Mouse (Mus musculus) limb, embryonic 15.5 days (tissue): ENCODE data around the gene Polr1b. TPM values are rescaled to one million over a fixed set of nuclear protein-coding genes. Genes with fewer than 3 reads are reported as not detected.
A peak's percentile ranks its signal among the peaks of the same experiment; 100 is the strongest.

Experiments
- ATAC-seq: fragments of 200-750 bp; cut with Nextera tagmentation; 2 replicates; pipeline ENCODE4 v1.8.0; 2017; ENCODE audit warnings: low read depth, moderate TSS enrichment; ENCODE audit not compliant: insufficient number of reproducible peaks, low FRiP score, low TSS enrichment
- H3K27ac ChIP-seq: fragments of 300-500 bp; sonication (generic); 2 replicates; pipeline ENCODE4 v1.5.1; 2015; ENCODE audit warnings: moderate library complexity, mild to moderate bottlenecking, inconsistent platforms
- H3K27me3 ChIP-seq: fragments of 300-500 bp; sonication (generic); 2 replicates; pipeline ENCODE4 v1.6.1; 2015; ENCODE audit warnings: inconsistent platforms
- H3K36me3 ChIP-seq: fragments of 300-500 bp; sonication (generic); 2 replicates; pipeline ENCODE4 v1.6.1; 2015; ENCODE audit warnings: inconsistent platforms
- H3K4me1 ChIP-seq: fragments of 300-500 bp; sonication (generic); 2 replicates; pipeline ENCODE4 v1.6.1; 2015; ENCODE audit warnings: inconsistent platforms
- H3K4me2 ChIP-seq: fragments of 300-500 bp; sonication (generic); 2 replicates; pipeline ENCODE4 v1.6.1; 2015; ENCODE audit warnings: mild to moderate bottlenecking, inconsistent platforms
- H3K4me3 ChIP-seq: fragments of 300-500 bp; sonication (generic); 2 replicates; pipeline ENCODE4 v1.5.1; 2015; ENCODE audit warnings: mild to moderate bottlenecking, inconsistent platforms
- H3K9ac ChIP-seq: fragments of 300-500 bp; sonication (generic); 2 replicates; pipeline ENCODE4 v1.6.1; 2015; ENCODE audit warnings: inconsistent platforms
- H3K9me3 ChIP-seq: fragments of 300-500 bp; sonication (generic); 2 replicates; pipeline ENCODE4 v1.6.1; 2016; ENCODE audit warnings: inconsistent platforms
- WGBS: fragments of 180-500 bp; shearing (Covaris S2); methylation state at CpG from one replicate; pipeline ENCODE4 v1.1.7; 2015; 5-methylcytosine and 5-hydroxymethylcytosine counted together
- polyA plus RNA-seq: library from polyadenylated mRNA; unstranded; fragments of >200 nt; fragmentation: Nextera tagmentation; extraction: Ambion mirVana; gene quantifications from 2 replicates; pipeline ENCODE4 v1.2.1, GENCODE M21; 2015

The Polr1b gene
- polyA plus RNA-seq, 1 experiment from 2014 or later = 25.1 TPM

GRCm38 (mm10) chr2:129129412-129129929 is 28.7 kb downstream of the Polr1b start, which contains the start of gene Chchd5:
Gene Chchd5 (plus strand): TSS chr2:129129700.
- Histone ChIP-seq H3K4me2 (peak within 1 kb of the TSS; percentile 74), H3K9me3 (peaks cover 3% of the 10 kb centered on the region; the same call in 1 of the 2 replicates), H3K27me3 (no peaks in the 10 kb centered on the region), H3K36me3 (peaks cover 50% of the 10 kb centered on the region), H3K27ac (peak within 1 kb of the TSS; percentile 93), H3K4me1 (peaks cover 13% of the 10 kb centered on the region), H3K4me3 (peak within 1 kb of the TSS; percentile 65), H3K9ac (peak within 1 kb of the TSS; percentile 60)
- WGBS = under 1% methylated on average over 35 of the region's 35 CpGs
- ATAC-seq = peak; percentile 100

- ATAC-seq = no peak
- WGBS = 38% methylated on average over 18 of the region's 18 CpGs
- peaks cover 44% of the 10 kb centered on the region for H3K36me3 ChIP-seq
These were observed 29.3 kb downstream of the Polr1b start for GRCm38 (mm10) chr2:129129987-129130545.

GRCm38 (mm10) chr2:129130776-129131175 is 30.0 kb downstream of the Polr1b start:
- H3K9me3 ChIP-seq = peaks cover 3% of the 10 kb centered on the region; the same call in 1 of the 2 replicates
- H3K27ac ChIP-seq = no peak overlapping the region
- peaks cover 13% of the 10 kb centered on the region for H3K4me1 ChIP-seq
- H3K4me2 ChIP-seq = peak overlapping the region; percentile 74
- H3K4me3 ChIP-seq = no peak overlapping the region
- peaks cover 37% of the 10 kb centered on the region for H3K36me3 ChIP-seq
- ATAC-seq = no peak
- no peaks in the 10 kb centered on the region for H3K27me3 ChIP-seq
- no peak overlapping the region for H3K9ac ChIP-seq
- 91% methylated on average over 2 of the region's 2 CpGs for WGBS

More at GRCm38 (mm10) chr2:129129987-129130545, 29.3 kb downstream of the Polr1b start:
- peaks cover 13% of the 10 kb centered on the region for H3K4me1 ChIP-seq
- H3K9ac ChIP-seq = peak overlapping the region; percentile 44
- no peaks in the 10 kb centered on the region for H3K27me3 ChIP-seq
- H3K4me2 ChIP-seq = peak overlapping the region; percentile 74
- peak overlapping the region; percentile 93 for H3K27ac ChIP-seq
- peak overlapping the region; percentile 65 for H3K4me3 ChIP-seq
- H3K9me3 ChIP-seq = peaks cover 3% of the 10 kb centered on the region; the same call in 1 of the 2 replicates

- Histone ChIP-seq H3K27me3 (no peaks in the 10 kb centered on the region), H3K36me3 (peaks cover 24% of the 10 kb centered on the region), H3K4me1 (peaks cover 13% of the 10 kb centered on the region), H3K27ac (no peak overlapping the region), H3K9me3 (peaks cover 3% of the 10 kb centered on the region; the same call in 1 of the 2 replicates), H3K4me2 (no peak overlapping the region), H3K4me3 (no peak overlapping the region), H3K9ac (no peak overlapping the region)
- no peak for ATAC-seq
- WGBS = 94% methylated on average over 7 of the region's 7 CpGs
These were observed 31.4 kb downstream of the Polr1b start for GRCm38 (mm10) chr2:129132231-129132630.

- H3K9me3 ChIP-seq = peaks cover 3% of the 10 kb centered on the region; the same call in 1 of the 2 replicates
- H3K27me3 ChIP-seq = no peaks in the 10 kb centered on the region
- H3K27ac ChIP-seq = no peak overlapping the region
- H3K4me1 ChIP-seq = peaks cover 13% of the 10 kb centered on the region
- no peak overlapping the region for H3K9ac ChIP-seq
- H3K36me3 ChIP-seq = peaks cover 21% of the 10 kb centered on the region
- WGBS = 97% methylated on average over 14 of the region's 14 CpGs
- no peak overlapping the region for H3K4me2 ChIP-seq
- no peak overlapping the region for H3K4me3 ChIP-seq
- ATAC-seq = no peak
These were observed 32.4 kb downstream of the Polr1b start for GRCm38 (mm10) chr2:129133006-129133805.

- Histone ChIP-seq H3K36me3 (no peaks in the 10 kb centered on the region), H3K9me3 (no peaks in the 10 kb centered on the region), H3K4me2 (no peak overlapping the region), H3K9ac (no peak overlapping the region), H3K27ac (no peak overlapping the region), H3K4me1 (no peaks in the 10 kb centered on the region), H3K4me3 (no peak overlapping the region), H3K27me3 (no peaks in the 10 kb centered on the region)
- 76% methylated on average over 10 of the region's 10 CpGs for WGBS
- ATAC-seq = no peak
These were observed 39.1 kb downstream of the Polr1b start for GRCm38 (mm10) chr2:129139906-129140305.

GRCm38 (mm10) chr2:129148836-129149235 is 48.0 kb downstream of the Polr1b start:
- Histone ChIP-seq H3K4me2 (no peak overlapping the region), H3K9me3 (no peaks in the 10 kb centered on the region), H3K9ac (no peak overlapping the region), H3K36me3 (no peaks in the 10 kb centered on the region), H3K4me3 (no peak overlapping the region), H3K27ac (no peak overlapping the region), H3K4me1 (no peaks in the 10 kb centered on the region), H3K27me3 (no peaks in the 10 kb centered on the region)
- no peak for ATAC-seq
- 70% methylated on average over 2 of the region's 2 CpGs for WGBS

- H3K4me1 ChIP-seq = no peaks in the 10 kb centered on the region
- no peak for ATAC-seq
- no peaks in the 10 kb centered on the region for H3K27me3 ChIP-seq
- 81% methylated on average over 5 of the region's 5 CpGs for WGBS
- no peak overlapping the region for H3K27ac ChIP-seq
- H3K9me3 ChIP-seq = no peaks in the 10 kb centered on the region
- no peak overlapping the region for H3K4me2 ChIP-seq
- H3K4me3 ChIP-seq = no peak overlapping the region
- H3K9ac ChIP-seq = no peak overlapping the region
- no peaks in the 10 kb centered on the region for H3K36me3 ChIP-seq
These were observed 49.6 kb downstream of the Polr1b start for GRCm38 (mm10) chr2:129150386-129150785.

- no peak for ATAC-seq
- Histone ChIP-seq H3K36me3 (no peaks in the 10 kb centered on the region), H3K27ac (no peak overlapping the region), H3K4me3 (no peak overlapping the region), H3K4me2 (no peak overlapping the region), H3K27me3 (no peaks in the 10 kb centered on the region), H3K4me1 (no peaks in the 10 kb centered on the region), H3K9ac (no peak overlapping the region), H3K9me3 (no peaks in the 10 kb centered on the region)
- WGBS = 87% methylated on average over 9 of the region's 9 CpGs
These were observed 50.3 kb downstream of the Polr1b start for GRCm38 (mm10) chr2:129151111-129151510.

- Histone ChIP-seq H3K4me1 (no peaks in the 10 kb centered on the region), H3K27ac (no peak overlapping the region), H3K4me3 (no peak overlapping the region), H3K27me3 (no peaks in the 10 kb centered on the region), H3K9ac (no peak overlapping the region), H3K9me3 (no peaks in the 10 kb centered on the region), H3K36me3 (no peaks in the 10 kb centered on the region), H3K4me2 (no peak overlapping the region)
- ATAC-seq = no peak
- WGBS = 84% methylated on average over 1 of the region's 1 CpGs
These were observed 52.0 kb downstream of the Polr1b start for GRCm38 (mm10) chr2:129152751-129153150.

GRCm38 (mm10) chr2:129164815-129165214 is 64.0 kb downstream of the Polr1b start:
- H3K4me2 ChIP-seq = no peak overlapping the region
- no peak overlapping the region for H3K4me3 ChIP-seq
- no peaks in the 10 kb centered on the region for H3K36me3 ChIP-seq
- H3K27me3 ChIP-seq = no peaks in the 10 kb centered on the region
- no peak overlapping the region for H3K9ac ChIP-seq
- no peaks in the 10 kb centered on the region for H3K4me1 ChIP-seq
- WGBS = 72% methylated on average over 5 of the region's 5 CpGs
- no peak for ATAC-seq
- H3K9me3 ChIP-seq = no peaks in the 10 kb centered on the region
- H3K27ac ChIP-seq = no peak overlapping the region
